Mouse (Mus musculus) small intestine, adult 2 months (tissue): Measurements from ENCODE around the gene Nmb.

Source experiments
- CTCF ChIP-seq: fragments of 200-500 bp; IDR thresholded peaks from 2 replicates; pipeline ENCODE4 v1.5.1; 2012; ENCODE audit warnings: low read depth, mild to moderate bottlenecking, control low read depth, inconsistent platforms, low read length, moderate library complexity, mixed read lengths; ENCODE audit not compliant: insufficient replicate concordance, insufficient read length; ENCODE audit errors: extremely low read depth
- POLR2A ChIP-seq: fragments of 200-500 bp; IDR thresholded peaks from 2 replicates; pipeline ENCODE4 v1.6.1; 2012; ENCODE audit warnings: low read depth, mild to moderate bottlenecking, control low read depth, inconsistent platforms, low read length, moderate library complexity

GRCm38 (mm10) chr7:80911053-80911452 lies 6.2 kb upstream of the Nmb start:
- no peak for TF ChIP-seq CTCF
- no peak for TF ChIP-seq POLR2A
